Mouse (Mus musculus) limb, embryonic 14.5 days (tissue): ENCODE results near the gene Tmem108. TPM values are rescaled to one million over a fixed set of nuclear protein-coding genes. Genes with fewer than 3 reads are reported as not detected.
A peak's percentile ranks its signal among the peaks of the same experiment; 100 is the strongest.

Experiments used
- ATAC-seq: fragments of 200-750 bp; cut with Nextera tagmentation; 2 replicates; pipeline ENCODE4 v1.8.0; 2017; ENCODE audit warnings: low read depth, moderate number of reproducible peaks, moderate TSS enrichment; ENCODE audit not compliant: low FRiP score
- DNase-seq: peaks from one replicate; pipeline ENCODE4 v3.0.0-alpha.2; 2015; ENCODE audit warnings: low spot score
- H3K27ac ChIP-seq: fragments of 300-500 bp; sonication (generic); replicated peaks from 2 replicates; pipeline ENCODE4 v1.5.1; 2014; ENCODE audit warnings: low read depth, mild to moderate bottlenecking, low read length, moderate library complexity, mixed read lengths
- H3K27me3 ChIP-seq: fragments of 300-500 bp; sonication (generic); 2 replicates; pipeline ENCODE4 v1.6.1; 2014; ENCODE audit warnings: low read length, mixed read lengths; ENCODE audit not compliant: control insufficient read depth, insufficient read depth
- H3K36me3 ChIP-seq: fragments of 300-500 bp; sonication (generic); 2 replicates; pipeline ENCODE4 v1.6.1; 2014; ENCODE audit warnings: mild to moderate bottlenecking, low read length, moderate library complexity, mixed read lengths; ENCODE audit not compliant: control insufficient read depth, insufficient read depth
- H3K4me1 ChIP-seq: fragments of 300-500 bp; sonication (generic); 2 replicates; pipeline ENCODE4 v1.6.1; 2014; ENCODE audit warnings: antibody characterized with exemption, low read length, mixed read lengths; ENCODE audit not compliant: control insufficient read depth, insufficient read depth
- H3K4me2 ChIP-seq: fragments of 300-500 bp; sonication (generic); replicated peaks from 2 replicates; pipeline ENCODE4 v1.6.1; 2014; ENCODE audit warnings: low read depth, mild to moderate bottlenecking, low read length, moderate library complexity; ENCODE audit not compliant: severe bottlenecking
- H3K4me3 ChIP-seq: fragments of 300-500 bp; sonication (generic); replicated peaks from 2 replicates; pipeline ENCODE4 v1.5.1; 2014; ENCODE audit warnings: low read length
- H3K9ac ChIP-seq: fragments of 300-500 bp; sonication (generic); 2 replicates; pipeline ENCODE4 v1.6.1; 2014; ENCODE audit warnings: mild to moderate bottlenecking, low read depth, low read length, moderate library complexity; ENCODE audit not compliant: severe bottlenecking
- H3K9me3 ChIP-seq: fragments of 300-500 bp; sonication (generic); 2 replicates; pipeline ENCODE4 v1.6.1; 2016; ENCODE audit warnings: low read length; ENCODE audit not compliant: control insufficient read depth
- POLR2A ChIP-seq: fragments of 200-500 bp; IDR thresholded peaks from 2 replicates; pipeline ENCODE4 v1.8.0; 2012; ENCODE audit warnings: inconsistent platforms, mild to moderate bottlenecking, moderate library complexity, borderline replicate concordance; ENCODE audit not compliant: insufficient read depth, insufficient read length; ENCODE audit errors: extremely low read depth
- WGBS: fragments of 180-500 bp; shearing (Covaris S2); extraction: QIAGEN DNeasy Blood & Tissue Kit; methylation state at CpG from one replicate; pipeline ENCODE4 v1.1.7; 2014; 5-methylcytosine and 5-hydroxymethylcytosine counted together
- polyA plus RNA-seq, 2 experiments: library from polyadenylated mRNA; depleted of rRNA in 1 of 2; stranded (reverse) in 1 of 2; unstranded in 1 of 2; fragments of >200 nt; fragmentation: Nextera tagmentation in 1 of 2; extraction: Ambion mirVana in 1 of 2; gene quantifications; 2 replicates each; pipeline versions ENCODE4 v1.2.1 to v1.2.3; 2012 to 2014

Tmem108 gene
- polyA plus RNA-seq, 2 experiments: 8.9 to 14.8 TPM

DNA sequence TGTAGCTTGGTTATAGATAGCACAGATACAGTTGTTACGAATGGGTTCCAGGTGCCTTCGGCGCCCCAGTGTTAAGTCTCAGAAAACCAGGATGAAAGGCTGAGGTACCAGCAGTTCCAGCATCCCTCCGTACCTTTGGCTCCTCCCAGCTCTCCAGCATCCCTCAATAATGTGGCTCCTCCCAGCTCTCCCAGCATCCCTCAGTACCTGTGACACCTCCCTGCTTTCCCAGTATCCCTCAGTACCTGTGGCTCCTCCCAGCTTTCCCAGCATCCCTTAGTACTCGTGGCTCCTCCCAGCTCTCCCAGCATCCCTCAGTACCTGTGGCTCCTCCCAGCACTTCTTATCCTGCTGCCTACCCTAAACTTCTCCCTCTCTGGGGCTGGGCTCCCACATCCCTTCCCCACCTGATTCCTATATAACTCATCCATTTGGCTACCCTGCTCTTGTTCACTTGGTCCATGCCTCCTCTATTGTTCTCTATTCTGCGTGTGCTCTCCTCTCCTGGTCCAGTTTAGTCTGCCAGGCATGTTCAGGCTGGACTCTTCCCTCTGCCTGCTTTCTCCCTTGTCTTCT lies 225.5 kb downstream of the Tmem108 start:
- no peaks in the 10 kb centered on the region for H3K27me3 ChIP-seq
- no peaks in the 10 kb centered on the region for H3K4me1 ChIP-seq
- H3K36me3 ChIP-seq: no peaks in the 10 kb centered on the region
- H3K4me2 ChIP-seq: no peak overlapping the region
- no peak for DNase-seq
- H3K27ac ChIP-seq: no peak overlapping the region
- H3K4me3 ChIP-seq: no peak overlapping the region
- ATAC-seq: no peak
- H3K9me3 ChIP-seq: no peaks in the 10 kb centered on the region
- WGBS: 88% methylated on average over 6 of the region's 6 CpGs
- no peak for TF ChIP-seq POLR2A
- no peak overlapping the region for H3K9ac ChIP-seq

DNA sequence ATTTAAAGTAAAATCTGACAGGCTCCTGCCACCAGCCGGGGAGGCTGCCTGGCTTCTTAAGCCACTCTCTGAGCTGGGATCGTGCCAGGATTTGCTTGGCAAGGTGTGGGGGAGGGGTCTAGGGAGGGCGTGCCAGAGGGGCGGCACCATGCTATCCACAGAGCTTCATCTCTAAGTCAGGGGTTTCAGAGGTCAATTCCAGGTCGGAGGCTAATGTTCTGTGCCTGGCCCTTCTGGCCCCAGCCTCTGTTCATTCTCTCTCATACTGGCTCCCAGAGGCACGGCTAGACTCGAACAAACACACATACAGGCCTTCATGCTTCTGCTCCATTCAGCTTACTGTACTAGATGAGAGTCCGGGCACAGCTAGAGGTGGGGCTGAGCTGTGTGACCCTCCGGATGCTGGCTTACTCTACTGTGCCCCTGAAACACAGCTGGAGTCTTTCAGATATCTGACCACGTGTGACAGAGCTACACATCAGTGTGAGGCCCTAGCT lies 236.5 kb downstream of the Tmem108 start:
- Histone ChIP-seq H3K4me2 (no peak overlapping the region), H3K4me3 (no peak overlapping the region), H3K9ac (no peak overlapping the region), H3K27ac (no peak overlapping the region), H3K27me3 (no peaks in the 10 kb centered on the region), H3K4me1 (peaks cover 22% of the 10 kb centered on the region), H3K9me3 (no peaks in the 10 kb centered on the region), H3K36me3 (no peaks in the 10 kb centered on the region)
- 27% methylated on average over 10 of the region's 10 CpGs for WGBS
- DNase-seq: peak; percentile 20
- no peak for ATAC-seq
- TF ChIP-seq POLR2A: no peak

DNA sequence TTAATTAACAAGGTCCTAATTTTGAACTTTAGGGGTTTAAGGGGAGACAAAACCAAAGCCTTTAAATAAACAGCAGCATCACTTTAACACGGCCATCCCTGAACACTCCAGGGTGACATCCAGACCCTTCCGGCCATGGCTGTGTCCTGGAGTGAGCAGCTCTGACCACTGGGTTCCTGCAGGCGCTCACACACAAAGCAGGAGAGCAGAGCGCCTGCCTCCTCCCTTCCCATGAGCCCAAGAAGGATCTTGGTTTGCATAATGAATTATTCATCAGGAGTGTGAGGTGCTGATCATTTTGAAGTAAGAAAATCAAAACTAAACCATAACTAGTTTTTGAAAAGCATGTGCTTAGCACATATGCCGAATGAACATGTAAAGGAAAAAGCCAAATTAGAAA lies 237.0 kb downstream of the Tmem108 start:
- Histone ChIP-seq H3K27me3 (no peaks in the 10 kb centered on the region), H3K4me2 (no peak overlapping the region), H3K4me1 (peaks cover 22% of the 10 kb centered on the region), H3K4me3 (no peak overlapping the region), H3K27ac (no peak overlapping the region), H3K9ac (no peak overlapping the region), H3K9me3 (no peaks in the 10 kb centered on the region), H3K36me3 (no peaks in the 10 kb centered on the region)
- ATAC-seq: no peak
- TF ChIP-seq POLR2A: no peak
- 29% methylated on average over 5 of the region's 5 CpGs for WGBS
- no peak for DNase-seq

DNA sequence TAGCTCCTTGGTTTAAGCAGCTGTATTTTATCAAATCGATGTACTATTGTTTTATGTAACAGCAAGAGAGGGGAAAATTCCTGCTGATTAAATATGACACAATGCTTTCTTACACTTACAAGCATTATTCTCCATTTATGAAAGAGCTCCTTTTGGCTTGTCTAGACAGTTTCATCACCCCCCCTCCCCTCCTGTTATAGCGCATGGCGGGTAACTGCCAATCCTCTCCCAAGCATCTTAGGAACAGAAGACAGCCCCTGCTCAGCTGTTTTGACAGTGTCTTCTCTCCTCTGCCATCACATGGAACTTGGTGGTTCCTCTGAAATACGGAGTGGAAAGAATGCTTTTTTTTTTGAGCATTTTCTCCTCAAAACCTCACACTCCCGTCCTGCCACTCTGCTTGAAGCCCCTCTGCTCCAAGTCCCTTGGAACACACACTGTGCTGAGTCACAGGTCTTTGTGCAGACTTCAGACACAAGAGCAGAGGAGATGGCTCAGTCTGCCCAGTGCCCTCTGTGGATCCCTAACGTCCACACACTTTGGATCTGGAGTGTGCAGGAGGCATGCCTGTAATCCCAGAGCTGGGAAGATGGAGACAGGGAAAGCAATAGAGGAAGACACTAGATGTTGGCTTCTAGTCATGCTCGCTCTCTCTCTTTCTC lies 237.8 kb downstream of the Tmem108 start:
- H3K9me3 ChIP-seq: 0 out of 2 replicates have a peak, but pooled peaks cover 3% of the 10 kb centered on the region
- TF ChIP-seq POLR2A: no peak
- H3K27me3 ChIP-seq: no peaks in the 10 kb centered on the region
- no peak overlapping the region for H3K9ac ChIP-seq
- DNase-seq (no peak), ATAC-seq (no peak)
- 44% methylated on average over 7 of the region's 7 CpGs for WGBS
- H3K4me3 ChIP-seq: no peak overlapping the region
- no peak overlapping the region for H3K27ac ChIP-seq
- H3K36me3 ChIP-seq: no peaks in the 10 kb centered on the region
- peaks cover 22% of the 10 kb centered on the region for H3K4me1 ChIP-seq
- no peak overlapping the region for H3K4me2 ChIP-seq

- no peak overlapping the region for H3K4me2 ChIP-seq
- H3K36me3 ChIP-seq: no peaks in the 10 kb centered on the region
- H3K9ac ChIP-seq: no peak overlapping the region
- no peak overlapping the region for H3K4me3 ChIP-seq
- H3K9me3 ChIP-seq: 0 out of 2 replicates have a peak, but pooled peaks cover 4% of the 10 kb centered on the region
- H3K27me3 ChIP-seq: no peaks in the 10 kb centered on the region
- ATAC-seq: no peak
- WGBS: 14% methylated on average over 4 of the region's 6 CpGs
- TF ChIP-seq POLR2A: no peak
- no peak overlapping the region for H3K27ac ChIP-seq
- DNase-seq: no peak
- peaks cover 22% of the 10 kb centered on the region for H3K4me1 ChIP-seq
These were observed 238.6 kb downstream of the Tmem108 start for GRCm38 (mm10) chr9:103523008-103523407.

- Histone ChIP-seq H3K4me2 (no peak overlapping the region), H3K36me3 (no peaks in the 10 kb centered on the region), H3K4me3 (no peak overlapping the region), H3K9ac (no peak overlapping the region), H3K27ac (no peak overlapping the region), H3K27me3 (no peaks in the 10 kb centered on the region), H3K4me1 (no peaks in the 10 kb centered on the region), H3K9me3 (0 out of 2 replicates have a peak, but pooled peaks cover under 1% of the 10 kb centered on the region)
- DNase-seq: no peak
- no peak for ATAC-seq
- 85% methylated on average over 2 of the region's 2 CpGs for WGBS
- TF ChIP-seq POLR2A: no peak
These were observed 247.8 kb downstream of the Tmem108 start for GRCm38 (mm10) chr9:103513884-103514283.
